Mouse (Mus musculus) liver, postnatal 0 days (tissue): ENCODE data around the gene Pde4a.
A peak's percentile ranks its signal among the peaks of the same experiment; 100 is the strongest.

Source experiments
- CTCF ChIP-seq: sonication (generic); IDR thresholded peaks from 2 replicates; pipeline ENCODE4 v1.5.1; 2016; ENCODE audit warnings: antibody characterized with exemption, low read depth
- EP300 ChIP-seq: IDR thresholded peaks from 2 replicates; pipeline ENCODE4 v1.6.1; 2016; ENCODE audit warnings: antibody characterized with exemption, low read depth, mild to moderate bottlenecking

GRCm38 (mm10) chr9:21133064-21133707, 32.3 kb upstream of the Pde4a start:
- TF ChIP-seq CTCF (peak; percentile 24; the same call in 1 of the 2 replicates), EP300 (no peak)
